Mouse (Mus musculus) midbrain, embryonic 16.5 days (tissue): ENCODE measurements around the gene Arl8a. TPM values are rescaled to one million over a fixed set of nuclear protein-coding genes. Genes with fewer than 3 reads are reported as not detected.
A peak's percentile ranks its signal among the peaks of the same experiment; 100 is the strongest.

Experiments
- ATAC-seq: fragments of 200-750 bp; cut with Nextera tagmentation; 2 replicates; pipeline ENCODE4 v1.8.0; 2017; ENCODE audit warnings: moderate TSS enrichment
- H3K27ac ChIP-seq: fragments of 300-500 bp; sonication (generic); 2 replicates; pipeline ENCODE4 v1.5.1; 2014; ENCODE audit warnings: mild to moderate bottlenecking, low read length, mixed read lengths
- H3K27me3 ChIP-seq: fragments of 300-500 bp; sonication (generic); 2 replicates; pipeline ENCODE4 v1.6.1; 2014; ENCODE audit warnings: low read depth, low read length, mixed read lengths; ENCODE audit not compliant: control insufficient read depth, insufficient read depth
- H3K36me3 ChIP-seq: fragments of 300-500 bp; sonication (generic); 2 replicates; pipeline ENCODE4 v1.6.1; 2014; ENCODE audit warnings: mild to moderate bottlenecking, low read length, moderate library complexity, mixed read lengths; ENCODE audit not compliant: control insufficient read depth, insufficient read depth
- H3K4me1 ChIP-seq: fragments of 300-500 bp; sonication (generic); 2 replicates; pipeline ENCODE4 v1.6.1; 2014; ENCODE audit warnings: mild to moderate bottlenecking, low read length, mixed read lengths; ENCODE audit not compliant: control insufficient read depth, insufficient read depth
- H3K4me2 ChIP-seq: fragments of 300-500 bp; sonication (generic); 2 replicates; pipeline ENCODE4 v1.6.1; 2014; ENCODE audit warnings: mild to moderate bottlenecking, low read length, mixed read lengths
- H3K4me3 ChIP-seq: fragments of 300-500 bp; sonication (generic); 2 replicates; pipeline ENCODE4 v1.5.1; 2014; ENCODE audit warnings: low read depth, mild to moderate bottlenecking, low read length, moderate library complexity, mixed read lengths
- H3K9ac ChIP-seq: fragments of 300-500 bp; sonication (generic); 2 replicates; pipeline ENCODE4 v1.6.1; 2014; ENCODE audit warnings: low read depth, low read length, mixed read lengths
- H3K9me3 ChIP-seq: fragments of 300-500 bp; sonication (generic); replicated peaks from 2 replicates; pipeline ENCODE4 v1.6.1; 2014; ENCODE audit warnings: mild to moderate bottlenecking, low read length, mixed read lengths; ENCODE audit not compliant: control insufficient read depth, poor library complexity, severe bottlenecking
- WGBS: fragments of 180-500 bp; shearing (Covaris S2); extraction: QIAGEN DNeasy Blood & Tissue Kit; methylation state at CpG from one replicate; pipeline ENCODE4 v1.1.7; 2014; 5-methylcytosine and 5-hydroxymethylcytosine counted together
- polyA plus RNA-seq: library from polyadenylated mRNA; unstranded; fragments of >200 nt; fragmentation: Nextera tagmentation; extraction: Ambion mirVana; gene quantifications from 2 replicates; pipeline ENCODE4 v1.2.1, GENCODE M21; 2015

The Arl8a gene
- polyA plus RNA-seq, 1 experiment from 2014 or later = 409 TPM

DNA sequence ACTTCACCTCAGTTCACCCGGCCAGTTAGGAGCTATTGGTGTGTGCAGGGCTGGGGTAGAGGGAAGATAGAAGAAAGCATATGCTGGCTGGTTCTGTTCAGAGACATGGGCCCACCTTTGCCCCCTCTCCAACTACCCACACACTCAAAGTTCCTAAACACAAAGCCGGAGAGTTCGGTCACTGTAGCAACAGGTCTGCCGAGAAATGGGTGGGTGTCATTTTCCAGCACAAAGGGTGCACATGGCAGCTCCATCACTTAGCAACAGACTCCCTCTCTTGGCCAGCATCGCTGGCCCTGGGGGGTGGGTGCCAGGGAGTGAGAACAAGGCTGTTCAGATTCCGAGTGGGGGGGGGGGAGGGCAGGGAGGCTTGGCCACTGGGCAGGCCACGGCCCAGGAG lies 12.4 kb downstream of the Arl8a start:
- H3K9ac ChIP-seq = no peak overlapping the region

DNA sequence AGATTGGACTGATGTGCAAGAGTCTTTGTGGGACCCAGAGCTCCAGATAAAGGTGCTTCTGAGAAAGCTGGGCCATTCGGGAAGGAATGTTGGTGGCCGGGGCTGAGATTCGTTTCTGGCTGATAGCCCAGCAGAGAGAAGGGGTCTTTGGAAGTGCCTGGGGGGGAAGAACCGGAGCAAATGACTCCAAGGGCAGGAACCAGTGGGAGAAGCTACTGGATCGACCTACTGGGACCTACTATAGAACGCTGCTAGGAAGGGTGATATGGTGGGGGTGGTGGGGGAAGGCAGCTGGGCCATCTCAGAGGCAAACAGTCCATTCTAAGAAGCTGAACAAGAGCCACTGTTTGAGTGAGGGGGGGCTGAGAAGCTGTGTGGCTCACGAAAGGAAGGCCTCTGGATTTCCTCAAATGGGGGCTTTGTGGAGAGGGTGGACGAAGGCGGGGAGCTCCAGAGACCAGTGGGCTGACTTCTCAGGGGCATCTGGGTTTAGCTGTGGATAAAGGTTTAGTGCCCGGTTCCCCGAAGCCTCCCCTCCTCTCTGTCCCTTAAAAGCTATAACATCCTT lies 13.0 kb downstream of the Arl8a start:
- Histone ChIP-seq H3K4me1 (peaks cover 3% of the 10 kb centered on the region), H3K9me3 (no peaks in the 10 kb centered on the region), H3K4me2 (no peak overlapping the region), H3K4me3 (no peak overlapping the region), H3K27me3 (no peaks in the 10 kb centered on the region), H3K36me3 (peaks cover 6% of the 10 kb centered on the region), H3K27ac (peak overlapping the region; percentile 79), H3K9ac (no peak overlapping the region)
- ATAC-seq = no peak
- 78% methylated on average over 11 of the region's 11 CpGs for WGBS

More for the DNA sequence above, 12.4 kb downstream of the Arl8a start:
- Histone ChIP-seq H3K36me3 (peaks cover 6% of the 10 kb centered on the region), H3K27me3 (no peaks in the 10 kb centered on the region), H3K4me2 (no peak overlapping the region), H3K27ac (peak overlapping the region; percentile 79), H3K9me3 (no peaks in the 10 kb centered on the region), H3K4me1 (peaks cover 7% of the 10 kb centered on the region), H3K4me3 (no peak overlapping the region)
- 31% methylated on average over 7 of the region's 7 CpGs for WGBS
- peak; percentile 72 for ATAC-seq

DNA sequence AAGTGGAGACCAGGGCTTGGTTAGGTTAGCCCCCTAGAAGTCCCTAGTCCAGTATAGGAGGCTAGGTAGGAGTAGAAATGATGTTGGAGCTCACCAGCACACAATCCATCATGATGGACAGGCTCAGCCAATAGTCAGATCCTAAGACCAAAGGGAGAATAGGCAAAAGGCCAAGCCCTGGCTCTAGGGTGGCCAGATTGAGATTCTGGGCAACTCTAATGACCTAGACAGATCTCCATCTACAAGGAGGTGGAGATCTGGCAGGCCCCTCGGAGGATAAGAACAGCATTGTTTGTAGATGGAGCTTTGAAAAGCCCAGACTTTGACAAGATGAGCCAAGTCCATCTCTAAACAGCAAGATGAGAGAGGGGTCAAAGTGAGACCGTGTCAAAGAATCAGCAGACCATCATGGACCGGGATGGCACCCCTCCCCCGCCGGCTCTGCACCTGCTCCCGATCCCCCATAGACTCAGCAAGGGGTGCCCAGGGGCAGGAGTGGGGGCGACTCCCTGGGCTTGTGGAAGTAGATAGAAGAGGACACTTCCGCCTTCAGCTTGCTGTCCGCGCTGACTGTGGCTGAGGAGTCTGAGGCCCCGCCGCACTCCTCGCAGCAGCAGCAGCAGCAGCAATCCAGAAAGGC lies 13.9 kb downstream of the Arl8a start:
- no peak for ATAC-seq
- 88% methylated on average over 13 of the region's 13 CpGs for WGBS
- Histone ChIP-seq H3K4me1 (no peaks in the 10 kb centered on the region), H3K36me3 (peaks cover 6% of the 10 kb centered on the region), H3K27me3 (no peaks in the 10 kb centered on the region), H3K9me3 (no peaks in the 10 kb centered on the region), H3K27ac (peak overlapping the region; percentile 79), H3K9ac (no peak overlapping the region), H3K4me3 (no peak overlapping the region), H3K4me2 (no peak overlapping the region)

DNA sequence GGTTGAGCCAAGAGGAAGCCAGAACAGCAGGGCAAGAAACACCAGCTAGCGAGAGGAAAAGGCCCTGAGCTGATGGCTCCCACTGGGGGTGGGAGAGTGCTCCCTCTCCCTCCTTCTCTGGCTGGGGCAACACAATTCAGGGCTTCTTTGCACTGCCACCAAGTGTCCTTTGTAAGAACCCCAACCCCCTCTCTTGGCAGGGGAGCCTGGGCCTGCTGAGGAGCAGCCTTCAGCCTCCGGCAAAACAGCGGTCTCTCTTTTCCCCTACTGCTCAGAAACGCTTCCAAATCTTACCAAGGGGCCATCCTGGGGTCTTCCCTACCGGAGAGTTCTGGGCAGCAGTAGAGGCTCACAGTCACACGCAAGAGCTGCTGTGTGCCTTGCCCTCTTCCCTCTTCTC lies 16.1 kb downstream of the Arl8a start:
- H3K4me3 ChIP-seq = no peak overlapping the region
- H3K4me2 ChIP-seq = no peak overlapping the region
- WGBS = 33% methylated on average over 6 of the region's 6 CpGs
- peak overlapping the region; percentile 47 for H3K27ac ChIP-seq
- no peak for ATAC-seq
- no peaks in the 10 kb centered on the region for H3K9me3 ChIP-seq
- no peaks in the 10 kb centered on the region for H3K4me1 ChIP-seq
- no peaks in the 10 kb centered on the region for H3K36me3 ChIP-seq
- no peaks in the 10 kb centered on the region for H3K27me3 ChIP-seq
- H3K9ac ChIP-seq = no peak overlapping the region

DNA sequence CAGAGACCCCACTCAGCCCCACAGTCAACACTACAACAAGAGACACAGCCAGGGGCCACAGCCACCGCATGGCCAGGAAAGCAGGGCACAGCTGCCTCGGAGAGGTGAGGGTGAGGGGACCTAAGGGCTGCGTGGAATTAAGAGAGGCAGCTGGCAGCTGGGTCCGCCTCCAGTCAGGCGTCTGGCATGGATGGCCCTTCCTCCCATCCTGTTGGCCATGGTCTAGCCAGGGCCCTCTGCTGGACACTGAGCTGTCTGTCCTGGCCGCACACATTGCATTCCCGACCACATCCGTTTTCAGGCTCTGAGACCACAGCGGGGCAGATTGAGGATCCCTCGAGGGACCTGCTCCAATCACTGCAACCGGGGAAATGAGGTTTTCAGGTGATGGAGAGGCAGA lies 20.8 kb downstream of the Arl8a start, which contains the start of gene Gpr37l1:
Gene Gpr37l1 (minus strand): TSS at position 247 of the 400 bp plus-strand sequence.
- no peak within 1 kb of the TSS for H3K9ac ChIP-seq
- no peaks in the 10 kb centered on the region for H3K36me3 ChIP-seq
- no peak within 1 kb of the TSS for H3K27ac ChIP-seq
- no peak within 1 kb of the TSS for H3K4me3 ChIP-seq
- WGBS = 61% methylated on average over 11 of the region's 11 CpGs
- H3K4me2 ChIP-seq = no peak within 1 kb of the TSS
- no peak for ATAC-seq
- H3K27me3 ChIP-seq = no peaks in the 10 kb centered on the region
- H3K4me1 ChIP-seq = no peaks in the 10 kb centered on the region
- no peaks in the 10 kb centered on the region for H3K9me3 ChIP-seq

DNA sequence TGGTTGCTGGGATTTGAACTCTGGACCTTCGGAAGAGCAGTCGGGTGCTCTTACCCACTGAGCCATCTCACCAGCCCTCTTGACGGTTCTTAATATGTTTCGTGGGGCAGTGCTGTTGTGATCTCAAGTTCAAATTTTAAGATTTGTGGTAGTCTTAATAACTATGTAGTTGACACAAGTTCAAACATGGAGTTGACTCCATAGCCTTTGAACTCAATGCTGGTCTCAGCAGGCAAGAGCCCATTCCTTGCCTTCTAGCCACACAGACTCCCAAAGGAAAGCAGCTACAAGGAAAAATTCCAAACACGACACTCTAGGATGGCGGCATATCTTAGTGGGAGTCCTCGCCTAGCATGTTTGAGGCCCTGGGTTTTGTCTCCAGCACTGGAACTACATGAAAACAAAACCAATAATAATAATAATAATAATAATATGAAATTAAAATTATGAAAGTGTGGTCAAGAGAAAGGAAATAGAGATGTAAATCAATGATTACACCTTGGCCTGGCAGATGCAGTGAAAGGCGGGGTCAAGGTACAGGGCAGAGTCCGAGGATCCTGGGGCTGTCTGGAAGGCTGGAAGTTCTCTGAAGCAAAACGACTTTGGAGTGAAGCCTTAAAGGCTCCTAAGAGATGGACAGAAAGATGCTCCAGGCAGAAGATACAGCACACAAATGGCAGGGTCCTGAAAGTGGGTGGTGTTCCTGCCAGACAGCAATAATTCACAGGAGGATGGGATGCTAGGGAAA lies 22.0 kb downstream of the Arl8a start:
- Histone ChIP-seq H3K36me3 (no peaks in the 10 kb centered on the region), H3K27ac (no peak overlapping the region), H3K4me3 (no peak overlapping the region), H3K9ac (no peak overlapping the region), H3K4me1 (no peaks in the 10 kb centered on the region), H3K4me2 (no peak overlapping the region), H3K27me3 (no peaks in the 10 kb centered on the region), H3K9me3 (no peaks in the 10 kb centered on the region)
- WGBS = 95% methylated on average over 10 of the region's 10 CpGs
- ATAC-seq = no peak

DNA sequence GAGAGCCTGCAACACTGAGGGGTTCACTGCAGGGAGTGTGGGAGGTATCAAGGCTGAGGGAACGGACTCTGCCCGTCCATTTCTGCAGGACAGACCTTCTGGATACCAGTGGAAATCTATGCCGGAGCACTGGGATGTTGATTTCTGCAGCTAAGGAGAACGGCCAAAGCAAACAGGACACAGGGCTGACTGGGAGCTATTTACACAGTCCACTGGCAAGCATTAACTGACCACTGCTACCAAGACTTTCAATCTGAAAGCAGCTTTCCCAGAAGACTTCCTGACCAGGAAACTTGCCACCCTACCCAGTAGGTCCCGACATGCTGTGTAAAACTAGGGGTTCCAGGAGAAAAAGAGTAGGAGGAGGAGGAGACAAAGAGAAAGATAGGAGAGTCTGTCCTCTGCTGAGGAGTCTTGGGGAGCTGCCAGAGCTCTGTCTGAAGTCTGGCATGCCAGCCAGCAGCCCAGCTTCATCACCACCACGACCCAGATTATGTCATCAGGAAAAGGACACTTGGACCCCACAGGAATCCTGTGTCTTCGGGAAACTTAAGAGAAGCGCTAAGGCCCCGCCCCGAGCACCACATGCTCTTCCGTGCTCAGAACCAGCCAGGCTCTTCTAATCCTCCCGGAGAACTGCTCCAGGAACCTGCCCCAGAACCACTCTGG lies 23.1 kb downstream of the Arl8a start:
- Histone ChIP-seq H3K4me1 (no peaks in the 10 kb centered on the region), H3K27ac (0 out of 2 replicates have a peak overlapping the region, but pooled peaks have one; percentile 29), H3K4me3 (no peak overlapping the region), H3K9me3 (no peaks in the 10 kb centered on the region), H3K4me2 (no peak overlapping the region), H3K9ac (no peak overlapping the region), H3K36me3 (no peaks in the 10 kb centered on the region), H3K27me3 (no peaks in the 10 kb centered on the region)
- no peak for ATAC-seq
- 49% methylated on average over 12 of the region's 12 CpGs for WGBS

DNA sequence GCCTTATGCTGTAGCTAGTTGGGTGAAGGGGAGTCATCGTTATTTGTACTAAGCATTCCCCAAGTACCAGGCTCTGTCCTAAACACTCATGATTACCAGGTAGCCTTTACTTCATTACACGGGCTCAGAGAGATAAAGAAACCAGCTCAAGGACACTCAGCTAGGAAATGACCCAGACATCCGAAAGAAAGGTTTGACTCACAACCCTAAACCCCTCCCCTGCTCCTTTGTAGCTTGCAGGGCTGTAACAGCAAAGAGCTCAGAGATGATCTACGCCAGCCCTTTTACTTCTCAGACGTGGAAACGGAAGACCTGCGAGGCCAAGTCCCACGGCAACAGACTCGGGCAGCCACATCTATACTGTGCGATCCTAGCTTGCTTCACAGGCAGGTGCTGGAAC lies 23.7 kb downstream of the Arl8a start:
- WGBS = 70% methylated on average over 10 of the region's 10 CpGs
- no peak overlapping the region for H3K4me2 ChIP-seq

More for the DNA sequence above, 23.7 kb downstream of the Arl8a start:
- H3K27ac ChIP-seq = no peak overlapping the region
- no peaks in the 10 kb centered on the region for H3K4me1 ChIP-seq
- no peaks in the 10 kb centered on the region for H3K27me3 ChIP-seq
- no peaks in the 10 kb centered on the region for H3K9me3 ChIP-seq
- no peak overlapping the region for H3K4me3 ChIP-seq
- no peaks in the 10 kb centered on the region for H3K36me3 ChIP-seq
- H3K9ac ChIP-seq = no peak overlapping the region
- no peak for ATAC-seq
